Mouse (Mus musculus): ENCODE data around the gene Asic2.

- TF ChIP-seq POLR2A (IDR thresholded peaks at IDR 0.05; ENCODE audit: low read depth, low read length) (no peak), CTCF (IDR thresholded peaks at IDR 0.05; ENCODE audit: borderline replicate concordance, insufficient read depth, low read length) (no peak)
These were observed 253.5 kb downstream of the Asic2 start for GRCm38 (mm10) chr11:81714801-81715200.

All from embryonic fibroblast, embryonic 13.5 days (primary cell).